Mouse (Mus musculus) embryonic fibroblast, embryonic 13.5 days (primary cell): ENCODE results near the gene Alcam.

ENCODE experiments used
- CTCF ChIP-seq: IDR thresholded peaks from 2 replicates; pipeline ENCODE4 v1.5.1; 2011; ENCODE audit warnings: mild to moderate bottlenecking, control low read depth, low read length, moderate library complexity, borderline replicate concordance; ENCODE audit not compliant: insufficient read depth
- POLR2A ChIP-seq: IDR thresholded peaks from 2 replicates; pipeline ENCODE4 v1.6.1; 2011; ENCODE audit warnings: low read depth, mild to moderate bottlenecking, control low read depth, low read length, moderate library complexity

GRCm38 (mm10) chr16:52368521-52368920, 85.4 kb downstream of the Alcam start:
- TF ChIP-seq CTCF (no peak), POLR2A (no peak)
